Mouse (Mus musculus) kidney, postnatal 0 days (tissue): ENCODE data around the gene Mbnl2. TPM values are rescaled to one million over a fixed set of nuclear protein-coding genes. Genes with fewer than 3 reads are reported as not detected.

Source experiments
- ATAC-seq: fragments of 200-750 bp; cut with Nextera tagmentation; replicated peaks from 2 replicates; pipeline ENCODE4 v1.8.0; 2017; ENCODE audit warnings: low read depth, moderate number of reproducible peaks, moderate TSS enrichment, moderate library complexity; ENCODE audit not compliant: low FRiP score
- DNase-seq: peaks from one replicate; pipeline ENCODE4 v3.0.0-alpha.2; 2016; ENCODE audit warnings: low spot score
- H3K27ac ChIP-seq: fragments of 300-500 bp; sonication (generic); 2 replicates; pipeline ENCODE4 v1.5.1; 2014; ENCODE audit warnings: mild to moderate bottlenecking
- H3K27me3 ChIP-seq: fragments of 300-500 bp; sonication (generic); 2 replicates; pipeline ENCODE4 v1.6.1; 2014; ENCODE audit warnings: low read length, mixed read lengths; ENCODE audit not compliant: insufficient read depth
- H3K36me3 ChIP-seq: fragments of 300-500 bp; sonication (generic); 2 replicates; pipeline ENCODE4 v1.6.1; 2014; ENCODE audit warnings: low read length, mixed read lengths; ENCODE audit not compliant: insufficient read depth
- H3K4me1 ChIP-seq: fragments of 300-500 bp; sonication (generic); replicated peaks from 2 replicates; pipeline ENCODE4 v1.6.1; 2014; ENCODE audit warnings: antibody characterized with exemption, low read length, mixed read lengths; ENCODE audit not compliant: insufficient read depth
- H3K4me2 ChIP-seq: fragments of 300-500 bp; sonication (generic); 2 replicates; pipeline ENCODE4 v1.6.1; 2014; ENCODE audit warnings: mild to moderate bottlenecking, low read length, moderate library complexity, mixed read lengths
- H3K4me3 ChIP-seq: fragments of 300-500 bp; sonication (generic); replicated peaks from 2 replicates; pipeline ENCODE4 v1.5.1; 2014; ENCODE audit warnings: low read depth, low read length
- H3K9ac ChIP-seq: fragments of 300-500 bp; sonication (generic); 2 replicates; pipeline ENCODE4 v1.6.1; 2014; ENCODE audit warnings: low read depth, low read length
- H3K9me3 ChIP-seq: fragments of 300-500 bp; sonication (generic); replicated peaks from 2 replicates; pipeline ENCODE4 v1.6.1; 2016; ENCODE audit warnings: low read length, inconsistent platforms, mixed read lengths
- CTCF ChIP-seq: IDR thresholded peaks from 2 replicates; pipeline ENCODE4 v1.5.1; 2016; ENCODE audit warnings: antibody characterized with exemption, low read depth, mild to moderate bottlenecking, moderate library complexity
- WGBS: fragments of 180-500 bp; shearing (Covaris S2); extraction: QIAGEN DNeasy Blood & Tissue Kit; methylation state at CpG from one replicate; pipeline ENCODE4 v1.1.7; 2014; 5-methylcytosine and 5-hydroxymethylcytosine counted together
- polyA plus RNA-seq: library from polyadenylated mRNA; unstranded; fragments of >200 nt; fragmentation: Nextera tagmentation; extraction: Ambion mirVana; gene quantifications from 2 replicates; pipeline ENCODE4 v1.2.1, GENCODE M21; 2015

Gene Mbnl2
- polyA plus RNA-seq, 1 experiment from 2014 or later, result 119 TPM

DNA sequence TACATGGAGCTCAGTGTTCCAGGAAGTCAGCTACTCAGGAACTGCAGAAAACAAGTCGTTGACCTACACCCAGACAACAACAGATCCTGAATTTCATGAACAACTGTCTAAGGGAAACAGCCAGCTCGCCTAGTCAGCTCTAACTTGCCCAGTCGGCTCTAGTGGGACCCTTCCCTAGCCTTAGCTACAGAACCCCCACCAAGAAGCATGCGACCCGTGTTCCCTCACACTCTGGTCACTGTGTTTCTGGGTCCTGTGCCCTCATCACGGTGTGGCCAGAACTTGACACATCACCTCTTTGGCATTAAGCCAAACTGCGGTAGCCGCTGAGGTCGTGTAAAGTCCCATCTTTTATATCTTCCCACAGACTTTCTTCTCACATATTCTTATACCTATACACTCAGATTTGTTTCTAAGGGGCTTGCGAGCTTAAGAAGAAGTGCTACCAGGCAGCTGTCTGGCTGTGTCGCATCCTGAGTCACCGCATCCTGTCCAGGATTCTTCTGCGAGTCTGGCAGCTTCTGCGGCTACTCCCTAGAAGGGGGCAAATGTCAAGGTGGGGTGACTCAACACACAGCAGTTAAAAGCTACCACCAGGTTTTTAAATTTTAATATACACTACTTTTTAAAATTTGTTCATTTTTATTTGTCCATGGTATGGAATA is 193.8 kb downstream of the Mbnl2 start:
- H3K27ac ChIP-seq, result no peak overlapping the region
- TF ChIP-seq CTCF, result no peak
- H3K4me2 ChIP-seq, result no peak overlapping the region
- H3K36me3 ChIP-seq, result no peaks in the 10 kb centered on the region
- DNase-seq (no peak), ATAC-seq (no peak)
- H3K9ac ChIP-seq, result no peak overlapping the region
- H3K27me3 ChIP-seq, result no peaks in the 10 kb centered on the region
- H3K4me3 ChIP-seq, result no peak overlapping the region
- no peaks in the 10 kb centered on the region for H3K9me3 ChIP-seq
- WGBS, result 75% methylated on average over 14 of the region's 14 CpGs
- H3K4me1 ChIP-seq, result no peaks in the 10 kb centered on the region

DNA sequence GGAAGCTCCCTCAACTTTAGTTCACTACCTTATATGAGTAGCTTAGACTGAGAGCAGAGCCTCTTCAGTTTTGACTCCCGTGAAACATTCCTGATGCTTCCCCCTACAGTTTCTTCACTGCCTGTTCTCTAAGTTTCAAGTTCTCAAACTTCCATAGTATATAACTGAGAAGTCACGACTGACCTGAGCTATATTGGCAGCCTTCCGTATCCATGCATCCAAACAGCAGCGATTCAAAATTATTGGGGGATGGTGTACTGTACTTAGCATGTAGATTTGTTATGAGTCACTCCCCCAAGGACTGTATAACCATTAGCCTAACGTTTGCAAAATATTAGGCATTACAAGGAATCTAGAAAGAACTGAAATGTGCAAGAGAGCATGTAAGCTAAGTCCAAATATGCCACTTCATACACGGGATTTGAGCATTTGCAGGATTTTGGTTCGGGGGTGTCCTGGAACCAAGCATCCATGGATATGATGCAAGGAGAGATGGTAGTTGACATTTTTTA is 200.8 kb downstream of the Mbnl2 start:
- DNase-seq (no peak), ATAC-seq (no peak)
- H3K4me1 ChIP-seq, result no peaks in the 10 kb centered on the region
- H3K27me3 ChIP-seq, result no peaks in the 10 kb centered on the region
- TF ChIP-seq CTCF, result no peak
- no peak overlapping the region for H3K4me3 ChIP-seq
- WGBS, result 62% methylated on average over 7 of the region's 7 CpGs
- H3K9ac ChIP-seq, result no peak overlapping the region
- no peaks in the 10 kb centered on the region for H3K36me3 ChIP-seq
- no peaks in the 10 kb centered on the region for H3K9me3 ChIP-seq
- H3K4me2 ChIP-seq, result peak overlapping the region; percentile 64; the same call in 1 of the 2 replicates
- H3K27ac ChIP-seq, result no peak overlapping the region

DNA sequence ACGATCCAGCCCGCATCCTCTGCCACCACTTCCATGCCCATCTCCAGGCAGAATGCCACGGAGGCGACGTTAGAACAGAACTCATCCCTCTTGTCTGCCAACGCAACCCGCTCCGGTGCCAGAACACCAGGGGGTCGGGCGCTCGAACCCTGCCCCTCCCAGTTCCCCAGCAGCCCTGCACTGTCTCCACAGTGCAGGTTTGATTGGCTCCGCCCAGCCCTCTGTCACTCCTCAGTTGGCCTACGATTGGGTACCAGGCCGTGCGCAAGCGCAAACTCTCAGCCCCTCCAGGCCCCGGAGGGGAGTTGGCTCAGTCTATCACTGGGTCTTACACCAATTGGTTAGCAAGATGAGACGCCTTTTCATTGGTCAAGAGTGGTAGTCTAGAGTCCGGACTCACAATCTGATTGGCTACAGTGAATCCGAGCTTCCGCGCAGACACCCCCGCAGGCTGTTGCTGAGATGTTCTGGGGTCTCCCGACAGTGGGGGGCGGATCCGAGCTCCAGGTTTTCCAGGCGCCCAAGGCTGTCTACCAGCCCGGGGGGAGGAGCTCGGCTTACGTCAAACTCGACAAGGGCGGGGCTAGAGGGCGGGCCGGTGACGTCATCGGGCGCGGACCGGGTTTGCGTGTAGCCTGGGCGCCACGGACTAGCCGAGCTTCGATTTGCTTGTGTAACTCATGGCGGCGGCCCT is 202.0 kb downstream of the Mbnl2 start:
- ATAC-seq, result peak; percentile 94
- DNase-seq, result peak; percentile 100
- TF ChIP-seq CTCF, result no peak
- no peaks in the 10 kb centered on the region for H3K9me3 ChIP-seq
- peak overlapping the region; percentile 98 for H3K27ac ChIP-seq
- peak overlapping the region; percentile 83 for H3K9ac ChIP-seq
- peak overlapping the region; percentile 75 for H3K4me3 ChIP-seq
- H3K27me3 ChIP-seq, result no peaks in the 10 kb centered on the region
- H3K4me2 ChIP-seq, result peak overlapping the region; percentile 64
- WGBS, result under 1% methylated on average over 46 of the region's 46 CpGs
- no peaks in the 10 kb centered on the region for H3K4me1 ChIP-seq
- no peaks in the 10 kb centered on the region for H3K36me3 ChIP-seq

DNA sequence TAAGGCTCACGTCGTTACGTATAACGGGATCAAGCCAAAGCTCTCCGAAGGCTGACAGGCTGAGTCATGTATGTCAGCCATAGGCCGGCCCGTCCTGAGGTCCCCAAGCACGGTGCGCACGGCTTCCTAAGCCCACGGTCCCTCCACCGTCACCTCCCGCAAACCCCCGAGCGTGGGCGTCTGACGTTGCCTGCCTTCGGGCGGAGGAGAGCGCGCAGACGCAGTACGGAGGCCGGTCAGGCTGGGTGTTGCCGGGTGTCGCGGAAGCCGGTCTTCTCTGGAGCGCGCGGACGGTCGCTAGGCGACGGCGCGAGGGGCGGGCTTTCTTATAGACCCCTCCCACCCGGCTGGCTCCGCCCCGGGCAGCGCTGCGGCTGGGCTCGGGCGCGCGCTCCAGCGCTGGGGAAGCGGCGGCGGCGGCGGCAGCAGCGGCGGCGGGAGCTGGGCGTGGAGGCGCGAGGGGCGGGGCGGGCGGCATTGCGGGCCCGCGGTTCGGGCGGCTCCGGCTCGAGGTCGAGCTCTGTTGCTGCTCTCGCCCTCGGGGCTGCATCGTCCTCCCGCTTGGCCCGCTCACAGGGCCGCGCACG is 202.6 kb downstream of the Mbnl2 start, which contains the start of gene Rap2a:
TSS of gene Rap2a (plus strand) at position 463 of the 587 bp plus-strand sequence.
- peak; percentile 98 for DNase-seq
- Histone ChIP-seq H3K27ac (peak within 1 kb of the TSS; percentile 98), H3K4me2 (peak within 1 kb of the TSS; percentile 93), H3K9ac (peak within 1 kb of the TSS; percentile 83), H3K4me3 (peak within 1 kb of the TSS; percentile 75), H3K9me3 (no peaks in the 10 kb centered on the region), H3K36me3 (no peaks in the 10 kb centered on the region), H3K27me3 (no peaks in the 10 kb centered on the region), H3K4me1 (no peaks in the 10 kb centered on the region)
- under 1% methylated on average over 60 of the region's 78 CpGs for WGBS
- ATAC-seq, result peak; percentile 92
- TF ChIP-seq CTCF, result no peak

DNA sequence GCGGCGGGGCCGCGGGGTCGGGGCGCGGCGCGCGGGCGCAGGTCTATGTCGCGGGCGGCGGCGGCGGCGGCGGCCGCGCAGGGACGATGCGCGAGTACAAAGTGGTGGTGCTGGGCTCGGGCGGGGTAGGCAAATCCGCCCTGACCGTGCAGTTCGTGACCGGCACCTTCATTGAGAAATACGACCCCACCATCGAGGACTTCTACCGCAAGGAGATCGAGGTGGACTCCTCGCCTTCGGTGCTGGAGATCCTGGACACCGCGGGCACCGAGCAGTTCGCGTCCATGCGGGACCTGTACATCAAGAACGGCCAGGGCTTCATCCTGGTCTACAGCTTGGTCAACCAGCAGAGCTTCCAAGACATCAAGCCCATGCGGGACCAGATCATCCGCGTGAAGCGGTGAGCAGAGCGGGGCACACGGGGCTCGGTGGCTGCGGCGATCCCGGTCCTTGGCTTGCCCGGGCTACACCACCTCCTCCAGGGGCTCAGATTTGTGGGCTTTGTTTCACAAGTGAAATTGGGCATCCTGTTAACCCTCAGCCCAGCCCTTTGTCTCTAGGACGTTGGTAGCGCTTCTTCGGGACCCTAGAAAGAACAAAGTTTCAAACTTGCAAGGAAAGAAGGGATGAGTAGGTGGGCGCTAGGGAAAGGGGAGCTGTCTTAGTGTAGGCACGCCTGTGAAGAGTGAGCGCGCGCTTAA is 203.3 kb downstream of the Mbnl2 start:
- peak overlapping the region; percentile 83 for H3K9ac ChIP-seq
- under 1% methylated on average over 47 of the region's 62 CpGs for WGBS
- H3K36me3 ChIP-seq, result 0 out of 2 replicates have a peak, but pooled peaks cover 3% of the 10 kb centered on the region
- H3K27ac ChIP-seq, result peak overlapping the region; percentile 98
- no peaks in the 10 kb centered on the region for H3K27me3 ChIP-seq
- DNase-seq (peak; percentile 60), ATAC-seq (no peak; the same call in 1 of the 2 replicates)
- H3K4me1 ChIP-seq, result no peaks in the 10 kb centered on the region; the same call in 1 of the 2 replicates
- H3K4me2 ChIP-seq, result peak overlapping the region; percentile 93
- H3K9me3 ChIP-seq, result no peaks in the 10 kb centered on the region
- TF ChIP-seq CTCF, result no peak
- peak overlapping the region; percentile 75 for H3K4me3 ChIP-seq
